Mouse (Mus musculus): ENCODE data around the gene Tmem123. TPM values are rescaled to one million over a fixed set of nuclear protein-coding genes. Genes with fewer than 3 reads are reported as not detected.

The Tmem123 gene
- 14.5 and 15.3 TPM in 2 replicates for polyA plus RNA-seq (2015; fragmentation: Nextera tagmentation; extraction: Ambion mirVana)

DNA sequence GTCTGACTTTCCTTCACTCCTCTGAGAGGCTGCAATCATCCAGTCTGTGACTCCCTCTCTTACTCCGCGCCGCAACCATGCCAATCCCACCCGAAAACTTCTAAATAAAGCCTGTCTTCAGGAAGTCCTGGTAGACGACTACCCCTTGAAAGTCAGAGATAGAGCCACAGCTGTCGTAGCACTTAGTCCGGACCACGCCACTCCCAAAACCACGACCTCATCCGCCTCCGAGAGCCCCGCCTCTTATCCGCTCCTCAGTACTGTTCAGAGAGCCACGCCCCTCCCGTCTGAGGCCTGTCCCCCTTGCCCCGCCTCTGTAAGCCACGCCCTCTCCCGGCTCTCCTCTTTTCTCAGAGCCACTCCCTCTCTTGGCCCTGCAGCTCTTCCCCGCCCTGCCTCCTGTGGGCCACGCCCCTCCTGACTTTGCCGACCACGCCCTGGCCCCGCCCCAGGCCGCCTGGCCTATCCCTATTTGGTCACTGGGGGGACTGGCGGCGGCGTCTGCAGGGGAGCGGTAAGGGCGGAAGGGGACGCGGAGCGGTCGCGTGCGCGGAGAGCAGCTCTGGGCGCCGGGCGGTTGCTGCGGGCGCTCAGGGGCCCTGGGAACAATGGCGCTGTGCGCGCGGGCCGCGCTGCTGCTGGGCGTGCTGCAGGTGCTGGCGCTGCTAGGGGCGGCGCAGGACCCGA is at the start of gene Tmem123:
Gene Tmem123 (plus strand): TSS at position 428 of the 687 bp plus-strand sequence.
- WGBS = 0% methylated on average over 41 of the region's 52 CpGs
- peak within 1 kb of the TSS; percentile 5 for H3K27ac ChIP-seq (ENCODE audit: low read length)
- peak within 1 kb of the TSS; percentile 82 for H3K4me3 ChIP-seq (ENCODE audit: low read depth, low read length)
- H3K27me3 ChIP-seq (ENCODE audit: control insufficient read depth, insufficient read depth, low read depth, low read length) = peaks cover 14% of the 10 kb centered on the region
- peaks cover 15% of the 10 kb centered on the region for H3K4me1 ChIP-seq (ENCODE audit: control insufficient read depth, insufficient read depth, low read length)
- ATAC-seq = peak; percentile 94
- H3K36me3 ChIP-seq (ENCODE audit: control insufficient read depth, insufficient read depth, low read length) = no peaks in the 10 kb centered on the region
- H3K9me3 ChIP-seq (replicated peaks; ENCODE audit: control insufficient read depth, low read length, poor library complexity, severe bottlenecking) = 0 out of 2 replicates have a peak, but pooled peaks cover 2% of the 10 kb centered on the region
- H3K4me2 ChIP-seq (ENCODE audit: low read length) = peak within 1 kb of the TSS; percentile 95
- H3K9ac ChIP-seq (ENCODE audit: low read depth, low read length) = peak within 1 kb of the TSS; percentile 80

DNA sequence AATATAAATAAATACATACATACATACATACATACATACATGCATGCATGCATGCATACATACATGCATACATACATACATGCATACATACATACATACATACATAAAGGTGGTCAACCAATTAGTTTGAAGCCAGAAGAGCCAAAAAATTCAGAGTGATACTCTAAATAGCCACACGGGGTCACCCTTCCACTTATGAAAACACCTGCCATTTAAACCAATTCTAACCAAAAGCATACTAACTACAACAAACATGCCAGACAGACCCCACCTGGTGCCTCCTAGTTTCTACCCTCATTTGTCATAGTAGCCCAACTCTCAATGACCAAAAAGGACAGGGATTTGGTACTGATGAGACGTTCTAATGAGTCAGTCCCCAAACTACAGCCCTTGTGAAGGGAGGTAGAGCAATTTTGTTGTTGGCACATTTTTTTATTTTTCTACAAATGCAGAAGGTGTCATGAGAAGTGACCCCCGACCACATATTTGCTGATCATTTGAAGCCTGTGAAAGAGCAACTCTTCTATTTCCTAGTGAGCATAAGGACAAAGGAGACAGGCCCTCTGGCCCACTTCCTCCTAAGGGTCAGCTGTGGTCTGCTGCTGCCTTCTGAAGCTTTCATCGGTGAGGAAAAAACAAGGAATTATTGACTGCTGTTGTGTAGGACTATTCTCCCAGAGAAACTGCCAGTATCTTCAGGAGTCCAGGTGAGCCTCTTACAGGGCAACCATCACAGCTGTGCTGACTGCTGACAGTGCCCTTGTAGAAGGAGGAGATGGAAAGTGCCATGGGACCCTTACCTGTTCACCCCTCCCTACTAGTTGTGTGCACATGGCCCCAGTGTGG is 49.6 kb upstream of the Tmem123 start:
- H3K9ac ChIP-seq (ENCODE audit: low read depth, low read length) = no peak overlapping the region
- H3K27ac ChIP-seq (ENCODE audit: low read length) = no peak overlapping the region
- H3K4me1 ChIP-seq (ENCODE audit: control insufficient read depth, insufficient read depth, low read length) = no peaks in the 10 kb centered on the region
- no peaks in the 10 kb centered on the region for H3K36me3 ChIP-seq (ENCODE audit: control insufficient read depth, insufficient read depth, low read length)
- H3K9me3 ChIP-seq (replicated peaks; ENCODE audit: control insufficient read depth, low read length, poor library complexity, severe bottlenecking) = no peaks in the 10 kb centered on the region
- ATAC-seq = peak; percentile 80
- H3K4me3 ChIP-seq (ENCODE audit: low read depth, low read length) = no peak overlapping the region
- no peak overlapping the region for H3K4me2 ChIP-seq (ENCODE audit: low read length)
- WGBS = 41% methylated on average over 4 of the region's 4 CpGs
- no peaks in the 10 kb centered on the region for H3K27me3 ChIP-seq (ENCODE audit: control insufficient read depth, insufficient read depth, low read depth, low read length)

DNA sequence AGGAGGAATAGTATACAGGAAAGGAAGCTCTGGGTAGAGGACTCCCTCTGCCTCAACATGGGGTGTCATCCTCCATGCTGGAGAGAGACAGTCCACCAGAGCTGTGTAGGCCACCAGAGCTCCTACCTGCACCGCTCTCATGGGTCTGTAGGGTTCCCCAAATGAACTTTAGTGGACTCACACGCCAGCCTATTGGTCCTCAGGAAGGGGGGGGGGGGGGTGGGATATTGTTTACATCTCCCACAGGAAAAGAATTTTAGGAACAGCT is 49.0 kb upstream of the Tmem123 start:
- H3K27ac ChIP-seq (ENCODE audit: low read length) = no peak overlapping the region
- no peaks in the 10 kb centered on the region for H3K9me3 ChIP-seq (replicated peaks; ENCODE audit: control insufficient read depth, low read length, poor library complexity, severe bottlenecking)
- no peak overlapping the region for H3K4me3 ChIP-seq (ENCODE audit: low read depth, low read length)
- peak; percentile 64 for ATAC-seq
- H3K4me1 ChIP-seq (ENCODE audit: control insufficient read depth, insufficient read depth, low read length) = no peaks in the 10 kb centered on the region
- 75% methylated on average over 2 of the region's 2 CpGs for WGBS
- H3K27me3 ChIP-seq (ENCODE audit: control insufficient read depth, insufficient read depth, low read depth, low read length) = no peaks in the 10 kb centered on the region
- no peaks in the 10 kb centered on the region for H3K36me3 ChIP-seq (ENCODE audit: control insufficient read depth, insufficient read depth, low read length)
- no peak overlapping the region for H3K4me2 ChIP-seq (ENCODE audit: low read length)
- no peak overlapping the region for H3K9ac ChIP-seq (ENCODE audit: low read depth, low read length)

DNA sequence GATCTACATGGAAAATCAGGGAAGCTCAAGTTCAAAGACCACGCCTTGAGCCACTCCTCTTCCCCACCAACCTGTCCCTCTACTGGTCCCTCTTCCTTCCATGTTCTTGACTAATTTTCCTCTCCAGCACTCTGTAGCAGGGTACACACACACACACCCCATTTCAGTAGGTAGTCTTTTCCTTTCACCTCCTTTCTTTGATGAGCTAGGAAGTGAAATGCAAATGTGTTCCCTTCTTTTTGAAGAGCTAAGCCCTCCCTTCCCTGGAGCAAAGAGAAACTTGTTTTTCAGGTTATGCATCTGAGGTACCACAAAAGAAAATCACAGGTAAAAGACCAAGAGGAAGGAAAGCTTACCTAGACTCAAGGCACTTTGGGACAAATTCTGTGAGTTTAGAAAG is 42.3 kb upstream of the Tmem123 start:
- Histone ChIP-seq H3K9ac (ENCODE audit: low read depth, low read length) (no peak overlapping the region), H3K4me1 (ENCODE audit: control insufficient read depth, insufficient read depth, low read length) (no peaks in the 10 kb centered on the region), H3K27me3 (ENCODE audit: control insufficient read depth, insufficient read depth, low read depth, low read length) (no peaks in the 10 kb centered on the region), H3K9me3 (replicated peaks; ENCODE audit: control insufficient read depth, low read length, poor library complexity, severe bottlenecking) (no peaks in the 10 kb centered on the region), H3K27ac (ENCODE audit: low read length) (no peak overlapping the region), H3K4me2 (ENCODE audit: low read length) (no peak overlapping the region), H3K36me3 (ENCODE audit: control insufficient read depth, insufficient read depth, low read length) (no peaks in the 10 kb centered on the region), H3K4me3 (ENCODE audit: low read depth, low read length) (no peak overlapping the region)
- no peak for ATAC-seq
- WGBS = 95% methylated on average over 1 of the region's 1 CpGs

DNA sequence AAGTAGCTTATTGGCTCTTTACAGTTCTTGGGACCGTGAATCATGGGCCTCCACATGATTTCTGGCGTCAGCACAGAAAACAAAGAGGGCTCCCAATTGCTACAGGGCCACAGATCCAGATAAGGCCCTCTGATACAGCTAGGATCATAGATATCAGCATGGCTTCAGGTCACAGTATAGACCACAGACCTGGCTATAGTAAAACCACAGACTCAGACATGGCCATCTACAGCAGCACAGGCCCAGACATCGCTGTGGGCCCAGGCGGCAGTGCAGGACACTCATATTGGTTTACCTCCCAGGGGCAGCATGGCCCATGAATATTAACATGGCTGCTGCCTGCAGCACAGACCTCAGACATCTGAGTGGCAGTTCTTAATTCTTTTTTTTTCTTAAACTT is 34.8 kb upstream of the Tmem123 start:
- H3K4me1 ChIP-seq (ENCODE audit: control insufficient read depth, insufficient read depth, low read length) = no peaks in the 10 kb centered on the region
- no peaks in the 10 kb centered on the region for H3K36me3 ChIP-seq (ENCODE audit: control insufficient read depth, insufficient read depth, low read length)
- WGBS = 81% methylated on average over 4 of the region's 4 CpGs
- ATAC-seq = no peak
- H3K4me3 ChIP-seq (ENCODE audit: low read depth, low read length) = no peak overlapping the region
- H3K27me3 ChIP-seq (ENCODE audit: control insufficient read depth, insufficient read depth, low read depth, low read length) = no peaks in the 10 kb centered on the region
- no peak overlapping the region for H3K9ac ChIP-seq (ENCODE audit: low read depth, low read length)
- H3K4me2 ChIP-seq (ENCODE audit: low read length) = no peak overlapping the region
- H3K27ac ChIP-seq (ENCODE audit: low read length) = no peak overlapping the region
- no peaks in the 10 kb centered on the region for H3K9me3 ChIP-seq (replicated peaks; ENCODE audit: control insufficient read depth, low read length, poor library complexity, severe bottlenecking)

DNA sequence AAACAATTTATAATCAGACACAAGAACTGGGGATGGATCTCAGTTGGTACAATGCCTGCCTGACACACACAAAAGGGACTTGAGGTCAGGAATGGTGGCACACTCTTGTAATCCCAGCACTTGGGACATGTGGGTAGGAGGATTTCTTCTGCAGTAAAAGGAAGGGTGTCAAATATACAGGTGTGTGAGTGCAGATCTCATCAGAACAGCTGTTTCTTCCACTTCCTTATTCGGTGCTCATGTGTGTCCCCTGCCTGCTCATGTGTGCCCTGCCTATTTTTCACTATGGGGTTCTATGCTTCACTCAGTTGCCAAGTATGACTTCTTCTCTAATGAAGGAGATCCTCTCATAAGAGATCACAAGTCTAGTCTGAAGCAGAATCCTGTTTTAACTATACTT is 21.1 kb upstream of the Tmem123 start:
- ATAC-seq = no peak
- no peak overlapping the region for H3K9ac ChIP-seq (ENCODE audit: low read depth, low read length)
- H3K27ac ChIP-seq (ENCODE audit: low read length) = no peak overlapping the region
- H3K27me3 ChIP-seq (ENCODE audit: control insufficient read depth, insufficient read depth, low read depth, low read length) = no peaks in the 10 kb centered on the region
- H3K36me3 ChIP-seq (ENCODE audit: control insufficient read depth, insufficient read depth, low read length) = no peaks in the 10 kb centered on the region
- H3K4me3 ChIP-seq (ENCODE audit: low read depth, low read length) = no peak overlapping the region
- no peaks in the 10 kb centered on the region for H3K4me1 ChIP-seq (ENCODE audit: control insufficient read depth, insufficient read depth, low read length)
- H3K4me2 ChIP-seq (ENCODE audit: low read length) = no peak overlapping the region
- no peaks in the 10 kb centered on the region for H3K9me3 ChIP-seq (replicated peaks; ENCODE audit: control insufficient read depth, low read length, poor library complexity, severe bottlenecking)
- WGBS = 85% methylated on average over 1 of the region's 1 CpGs

DNA sequence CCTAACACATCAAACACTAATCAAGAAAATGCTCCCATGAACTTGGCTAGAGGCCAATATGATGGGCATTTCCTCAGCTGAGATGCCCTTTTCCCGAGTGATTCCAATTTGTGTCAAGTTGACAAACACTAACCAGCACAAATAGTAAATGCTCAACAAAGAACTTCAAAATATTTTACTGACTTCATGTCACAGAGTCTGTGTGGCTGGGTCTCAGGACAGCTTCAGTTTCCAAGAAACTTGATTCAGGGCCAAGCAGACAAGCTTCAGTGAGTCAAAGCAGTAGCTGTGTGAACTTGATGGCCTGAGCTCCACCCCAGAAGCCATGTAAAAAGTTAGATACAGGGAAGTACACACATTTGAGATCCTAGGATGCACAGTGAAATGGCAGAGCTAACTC is 19.7 kb upstream of the Tmem123 start:
- no peak for ATAC-seq
- H3K27me3 ChIP-seq (ENCODE audit: control insufficient read depth, insufficient read depth, low read depth, low read length) = no peaks in the 10 kb centered on the region
- no peaks in the 10 kb centered on the region for H3K9me3 ChIP-seq (replicated peaks; ENCODE audit: control insufficient read depth, low read length, poor library complexity, severe bottlenecking)
- no peak overlapping the region for H3K4me3 ChIP-seq (ENCODE audit: low read depth, low read length)
- no peak overlapping the region for H3K27ac ChIP-seq (ENCODE audit: low read length)
- no peak overlapping the region for H3K4me2 ChIP-seq (ENCODE audit: low read length)
- no peaks in the 10 kb centered on the region for H3K36me3 ChIP-seq (ENCODE audit: control insufficient read depth, insufficient read depth, low read length)
- no peak overlapping the region for H3K9ac ChIP-seq (ENCODE audit: low read depth, low read length)
- no peaks in the 10 kb centered on the region for H3K4me1 ChIP-seq (ENCODE audit: control insufficient read depth, insufficient read depth, low read length)
- 68% methylated on average over 1 of the region's 1 CpGs for WGBS

DNA sequence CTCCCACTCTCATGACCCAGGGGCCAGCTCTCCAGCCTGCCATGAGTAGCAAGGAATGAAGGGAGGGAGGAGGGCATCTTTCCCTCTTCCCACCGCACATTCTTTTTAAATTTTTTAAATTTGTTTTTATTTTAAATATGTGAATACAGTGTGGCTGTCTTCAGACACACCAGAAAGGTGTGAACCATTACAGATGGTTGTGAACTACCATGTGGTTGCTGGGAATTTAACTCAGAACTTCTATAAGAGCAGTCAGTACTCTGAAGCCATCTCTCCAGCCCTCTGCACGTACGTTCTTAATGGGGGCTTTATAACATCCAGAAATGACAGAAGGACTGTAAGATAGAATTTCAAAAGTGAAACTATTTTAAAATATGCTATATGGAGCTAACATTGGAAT is 15.0 kb upstream of the Tmem123 start:
- Histone ChIP-seq H3K27me3 (ENCODE audit: control insufficient read depth, insufficient read depth, low read depth, low read length) (no peaks in the 10 kb centered on the region), H3K4me3 (ENCODE audit: low read depth, low read length) (no peak overlapping the region)
- whole genome bisulfite sequencing = 92% methylated on average over 3 of the region's 3 CpGs

DNA sequence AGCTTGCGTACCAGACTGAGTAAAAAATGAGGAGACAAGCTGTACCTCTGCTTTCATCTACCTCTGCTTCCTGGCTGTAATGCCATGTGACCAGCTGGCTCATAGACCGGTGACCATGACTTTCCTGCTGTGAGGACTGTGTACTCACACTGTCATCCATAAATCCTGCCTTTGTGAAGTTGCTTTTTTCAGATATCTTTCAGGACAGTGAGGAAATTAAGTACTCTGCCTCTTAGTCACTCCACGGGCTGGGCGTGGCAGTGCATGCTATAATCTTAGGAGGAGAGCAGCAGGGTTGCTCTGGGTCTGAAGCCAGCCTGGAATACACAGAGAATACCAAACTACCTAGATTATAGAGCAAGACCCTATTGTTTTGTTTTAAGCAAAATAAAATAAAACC is 14.3 kb upstream of the Tmem123 start:
- Histone ChIP-seq H3K36me3 (ENCODE audit: control insufficient read depth, insufficient read depth, low read length) (no peaks in the 10 kb centered on the region), H3K27me3 (ENCODE audit: control insufficient read depth, insufficient read depth, low read depth, low read length) (no peaks in the 10 kb centered on the region), H3K4me3 (ENCODE audit: low read depth, low read length) (no peak overlapping the region), H3K9me3 (replicated peaks; ENCODE audit: control insufficient read depth, low read length, poor library complexity, severe bottlenecking) (no peaks in the 10 kb centered on the region), H3K4me2 (ENCODE audit: low read length) (no peak overlapping the region), H3K9ac (ENCODE audit: low read depth, low read length) (no peak overlapping the region), H3K4me1 (ENCODE audit: control insufficient read depth, insufficient read depth, low read length) (no peaks in the 10 kb centered on the region), H3K27ac (ENCODE audit: low read length) (no peak overlapping the region)
- ATAC-seq = no peak
- 71% methylated on average over 4 of the region's 4 CpGs for WGBS

More for the DNA sequence above, 15.0 kb upstream of the Tmem123 start:
- H3K9me3 ChIP-seq (replicated peaks; ENCODE audit: control insufficient read depth, low read length, poor library complexity, severe bottlenecking) = no peaks in the 10 kb centered on the region
- no peak overlapping the region for H3K9ac ChIP-seq (ENCODE audit: low read depth, low read length)
- H3K36me3 ChIP-seq (ENCODE audit: control insufficient read depth, insufficient read depth, low read length) = no peaks in the 10 kb centered on the region
- H3K27ac ChIP-seq (ENCODE audit: low read length) = no peak overlapping the region
- no peaks in the 10 kb centered on the region for H3K4me1 ChIP-seq (ENCODE audit: control insufficient read depth, insufficient read depth, low read length)
- H3K4me2 ChIP-seq (ENCODE audit: low read length) = no peak overlapping the region
- ATAC-seq = no peak
